Mouse (Mus musculus): ENCODE measurements at regions not wholly inside any gene's neighbourhood (a gene's known extent, or its start where the extent isn't known, plus 50 kb on each side); places are given as distances from the start of the nearest gene placed in this dataset.

GRCm38 (mm10) chr10:7271156-7271555 lies 59.1 kb upstream of the Cnksr3 start:
- no peak for DNase-seq (ENCODE audit: low spot score in 2 of 2)
- intact Hi-C loops (cut with DNase I): no loop called here

GRCm38 (mm10) chr10:7268386-7269033 lies 56.5 kb upstream of the Cnksr3 start:
- peak in 1 of 2 experiments; percentile 68 for DNase-seq (ENCODE audit: low spot score in 2 of 2)
- intact Hi-C loops (cut with DNase I): no loop called here

GRCm38 (mm10) chr10:7267903-7268302 lies 55.9 kb upstream of the Cnksr3 start:
- intact Hi-C loops (cut with DNase I): no loop called here
- DNase-seq (ENCODE audit: low spot score in 2 of 2): no peak

GRCm38 (mm10) chr10:7267106-7267505 lies 55.1 kb upstream of the Cnksr3 start:
- DNase-seq (ENCODE audit: low spot score in 2 of 2): no peak
- intact Hi-C loops (cut with DNase I): no loop called here

GRCm38 (mm10) chr10:7265412-7265811 lies 53.4 kb upstream of the Cnksr3 start:
- DNase-seq (ENCODE audit: low spot score in 2 of 2): no peak
- intact Hi-C loops (cut with DNase I): no loop called here

GRCm38 (mm10) chr10:7264721-7265120 lies 52.7 kb upstream of the Cnksr3 start:
- DNase-seq (ENCODE audit: low spot score in 2 of 2): no peak
- intact Hi-C loops (cut with DNase I): no loop called here
